Mouse (Mus musculus) CH12.LX (cell line): ENCODE measurements around the gene Tmem11.

Experiments used
- CHD1 ChIP-seq: IDR thresholded peaks from 2 replicates; pipeline ENCODE4 v1.6.1; 2012; ENCODE audit warnings: low read depth, low read length, improper control_type of control experiment, inconsistent platforms
- CHD2 ChIP-seq: IDR thresholded peaks from 2 replicates; pipeline ENCODE4 v1.6.1; 2011; ENCODE audit warnings: low read length, improper control_type of control experiment
- CTCF ChIP-seq, 2 experiments: IDR thresholded peaks in 1 of 2; conservative IDR thresholded peaks in 1 of 2; 2 replicates each; pipeline ENCODE4 v1.5.1; 2011 to 2012; ENCODE audit warnings: low read depth in 2 of 2, low read length in 2 of 2, improper control_type of control experiment in 1 of 2, inconsistent platforms in 1 of 2, mild to moderate bottlenecking in 1 of 2, moderate library complexity in 1 of 2
- E2F4 ChIP-seq: IDR thresholded peaks from 2 replicates; pipeline ENCODE4 v1.6.1; 2011; ENCODE audit warnings: low read depth, low read length, improper control_type of control experiment; ENCODE audit not compliant: insufficient replicate concordance
- EP300 ChIP-seq: IDR thresholded peaks from 2 replicates; pipeline ENCODE4 v1.6.1; 2011; ENCODE audit warnings: low read length, improper control_type of control experiment
- HCFC1 ChIP-seq: IDR thresholded peaks from 2 replicates; pipeline ENCODE4 v1.6.1; 2012; ENCODE audit warnings: low read depth, mild to moderate bottlenecking, inconsistent platforms, low read length, improper control_type of control experiment
- MAX ChIP-seq: IDR thresholded peaks from 2 replicates; pipeline ENCODE4 v1.6.1; 2011; ENCODE audit warnings: low read length, improper control_type of control experiment
- MEF2A ChIP-seq: IDR thresholded peaks from 2 replicates; pipeline ENCODE4 v1.6.1; 2014; ENCODE audit warnings: low read depth, mild to moderate bottlenecking, inconsistent platforms, low read length, improper control_type of control experiment, borderline replicate concordance
- NELFE ChIP-seq: IDR thresholded peaks from 2 replicates; pipeline ENCODE4 v1.6.1; 2011; ENCODE audit warnings: low read depth, low read length, improper control_type of control experiment
- POLR2A ChIP-seq: IDR thresholded peaks from 2 replicates; pipeline ENCODE4 v1.6.1; 2011; ENCODE audit warnings: low read depth, mild to moderate bottlenecking, improper control_type of control experiment, low read length
- POLR2AphosphoS2 ChIP-seq: IDR thresholded peaks from 2 replicates; pipeline ENCODE4 v1.6.1; 2011; ENCODE audit warnings: low read depth, low read length, improper control_type of control experiment
- SIN3A ChIP-seq: IDR thresholded peaks from 2 replicates; pipeline ENCODE4 v1.6.1; 2012; ENCODE audit warnings: low read length, improper control_type of control experiment, inconsistent platforms
- ZMIZ1 ChIP-seq: IDR thresholded peaks from 2 replicates; pipeline ENCODE4 v1.6.1; 2012; ENCODE audit warnings: low read depth, mild to moderate bottlenecking, inconsistent platforms, low read length, improper control_type of control experiment

- peak; percentile 14; the same call in 1 of the 2 replicates for TF ChIP-seq HCFC1
- TF ChIP-seq CTCF (conservative IDR thresholded peaks at IDR 0.05 in 1 of 2, IDR thresholded peaks at IDR 0.05 in 1 of 2; ENCODE audit: low read depth in 2 of 2, low read length in 2 of 2), result peak; percentile 95 to 98
- no peak for TF ChIP-seq NELFE
- 0 out of 2 replicates have a peak, but pooled peaks have one; percentile 32 for TF ChIP-seq POLR2A
- peak; percentile 99 for TF ChIP-seq MAX
- TF ChIP-seq EP300, result no peak
- TF ChIP-seq SIN3A, result no peak
- TF ChIP-seq CHD2, result no peak
- TF ChIP-seq E2F4, result no peak
- TF ChIP-seq ZMIZ1, result no peak
- no peak for TF ChIP-seq POLR2AphosphoS2
- TF ChIP-seq MEF2A, result no peak
- TF ChIP-seq CHD1, result no peak
Observed at GRCm38 (mm10) chr11:60927264-60927663, 48.2 kb upstream of the Tmem11 start.
